Mouse (Mus musculus) adrenal gland, postnatal 25 days (tissue): ENCODE results near the gene Slc24a3. TPM values are rescaled to one million over a fixed set of nuclear protein-coding genes. Genes with fewer than 3 reads are reported as not detected.

ENCODE experiments used
- DNase-seq: peaks from one replicate; pipeline ENCODE4 v3.0.0; 2021; ENCODE audit warnings: mixed read lengths
- total RNA-seq: library from RNA; stranded (reverse); gene quantifications from 2 replicates; pipeline ENCODE4 v1.2.3, GENCODE M21; 2021

The Slc24a3 gene
- total RNA-seq, 1 experiment from 2014 or later: 22.2 TPM

DNA sequence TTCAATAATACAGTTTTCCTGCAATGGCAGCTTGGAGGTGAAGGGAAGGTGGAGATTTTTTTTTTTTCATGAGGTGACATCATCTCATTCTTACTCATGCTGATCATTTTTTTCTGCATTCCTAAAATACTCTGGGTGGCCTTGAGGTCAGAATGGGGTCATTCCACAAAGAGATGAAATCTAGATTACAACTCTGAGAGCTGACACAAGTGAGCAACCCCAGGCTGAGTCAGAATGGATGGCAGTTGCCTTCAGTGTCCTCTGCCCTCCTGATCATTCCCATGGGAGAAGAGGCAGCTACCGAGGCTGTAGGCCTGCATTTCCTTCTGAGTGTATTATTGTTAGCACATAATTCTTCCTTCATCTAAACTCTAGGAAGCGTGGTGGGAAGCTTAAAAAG is 116.2 kb downstream of the Slc24a3 start:
- DNase-seq: peak; percentile 29

DNA sequence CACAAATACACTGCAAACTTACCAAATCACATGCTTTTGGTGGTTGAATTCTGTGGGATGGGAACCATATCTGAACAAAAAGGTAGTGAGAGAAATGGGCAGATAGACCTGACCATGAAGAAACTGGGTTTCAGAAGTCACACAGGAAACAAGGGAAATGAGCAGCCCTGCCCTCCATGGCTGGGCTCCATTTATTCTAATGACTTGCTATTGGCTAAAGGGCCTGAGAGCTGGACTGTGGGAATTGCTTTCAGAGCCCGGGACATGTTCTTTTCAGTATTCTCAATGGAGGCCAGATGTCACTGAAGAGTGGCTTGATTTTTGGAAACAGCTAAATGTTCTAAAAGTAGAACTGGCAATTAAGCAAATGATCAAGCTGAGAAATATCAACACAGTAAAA is 120.9 kb downstream of the Slc24a3 start:
- DNase-seq: no peak

DNA sequence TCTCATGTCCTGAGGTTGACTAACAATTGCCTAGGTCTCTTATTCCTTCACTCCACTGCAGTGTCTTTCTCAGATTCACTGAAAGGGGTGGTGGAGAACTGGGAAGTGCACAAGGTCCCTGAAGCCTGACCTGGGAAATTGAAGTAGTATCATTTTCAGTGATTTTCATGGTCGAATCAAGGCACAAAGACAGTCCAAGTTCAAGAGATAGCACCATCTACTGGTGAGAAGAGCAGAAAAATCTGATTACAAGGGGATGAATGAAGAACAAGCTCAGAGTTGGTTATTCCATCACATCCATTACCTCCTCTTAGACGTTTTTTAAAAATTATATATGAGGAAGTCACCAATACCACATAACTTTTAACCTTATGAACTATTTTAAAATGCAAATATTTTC is 123.9 kb downstream of the Slc24a3 start:
- DNase-seq: no peak

DNA sequence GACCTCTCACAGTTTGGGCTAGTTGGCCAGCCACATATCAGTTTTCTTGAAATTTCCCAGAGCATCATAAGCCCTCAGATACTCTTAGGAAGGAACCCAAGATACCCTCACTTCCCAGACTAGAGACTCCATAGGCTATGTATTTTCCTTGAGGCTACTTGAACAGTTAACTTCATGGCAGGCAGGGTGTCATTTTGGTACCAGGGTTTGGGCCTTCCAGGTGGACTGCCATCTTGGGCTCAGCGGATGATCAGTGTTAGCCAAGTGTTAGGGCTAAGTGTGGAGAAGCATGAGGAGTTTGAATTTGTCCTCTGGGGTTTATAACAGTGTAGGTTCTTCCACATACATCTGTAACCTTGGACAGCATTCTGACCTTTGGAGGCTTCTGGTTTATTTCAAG is 124.6 kb downstream of the Slc24a3 start:
- no peak for DNase-seq

DNA sequence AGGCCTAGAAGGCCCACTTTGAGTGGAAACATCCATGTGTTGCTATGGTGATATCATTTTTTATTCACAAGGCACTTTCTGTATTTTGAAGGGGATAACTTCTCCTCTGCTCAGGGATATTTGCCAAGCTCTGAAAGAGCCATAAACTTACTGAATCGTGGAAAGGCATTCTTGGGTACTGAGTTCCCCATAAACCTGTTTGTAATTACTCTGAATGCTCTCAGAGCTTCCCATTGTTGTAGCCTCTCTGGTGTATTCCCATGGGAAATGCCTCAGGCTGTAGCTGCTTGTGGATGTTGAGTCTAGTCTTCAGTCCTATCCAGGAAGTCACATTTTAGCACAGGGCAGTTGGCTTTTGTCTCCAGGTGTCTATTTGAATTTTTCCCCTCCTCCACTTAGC is 125.3 kb downstream of the Slc24a3 start:
- no peak for DNase-seq

DNA sequence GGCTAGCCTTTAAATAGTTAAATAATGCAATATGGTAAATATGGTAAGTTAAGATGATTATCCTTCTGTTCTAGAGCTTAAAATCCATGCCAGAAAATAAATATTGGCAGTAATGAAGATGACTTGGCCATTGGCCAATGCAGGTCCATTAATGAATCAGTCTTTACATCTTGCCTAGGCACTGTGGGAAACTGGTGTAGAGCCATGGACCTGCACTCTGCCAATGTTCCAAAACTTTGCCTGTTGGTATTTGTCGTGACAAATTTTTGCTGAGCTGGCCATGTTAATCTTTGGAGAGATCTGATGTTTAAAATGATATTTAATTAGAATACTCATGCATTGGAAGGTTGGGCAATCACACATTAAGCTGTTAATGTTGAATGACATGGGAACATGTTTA is 129.4 kb downstream of the Slc24a3 start:
- no peak for DNase-seq

DNA sequence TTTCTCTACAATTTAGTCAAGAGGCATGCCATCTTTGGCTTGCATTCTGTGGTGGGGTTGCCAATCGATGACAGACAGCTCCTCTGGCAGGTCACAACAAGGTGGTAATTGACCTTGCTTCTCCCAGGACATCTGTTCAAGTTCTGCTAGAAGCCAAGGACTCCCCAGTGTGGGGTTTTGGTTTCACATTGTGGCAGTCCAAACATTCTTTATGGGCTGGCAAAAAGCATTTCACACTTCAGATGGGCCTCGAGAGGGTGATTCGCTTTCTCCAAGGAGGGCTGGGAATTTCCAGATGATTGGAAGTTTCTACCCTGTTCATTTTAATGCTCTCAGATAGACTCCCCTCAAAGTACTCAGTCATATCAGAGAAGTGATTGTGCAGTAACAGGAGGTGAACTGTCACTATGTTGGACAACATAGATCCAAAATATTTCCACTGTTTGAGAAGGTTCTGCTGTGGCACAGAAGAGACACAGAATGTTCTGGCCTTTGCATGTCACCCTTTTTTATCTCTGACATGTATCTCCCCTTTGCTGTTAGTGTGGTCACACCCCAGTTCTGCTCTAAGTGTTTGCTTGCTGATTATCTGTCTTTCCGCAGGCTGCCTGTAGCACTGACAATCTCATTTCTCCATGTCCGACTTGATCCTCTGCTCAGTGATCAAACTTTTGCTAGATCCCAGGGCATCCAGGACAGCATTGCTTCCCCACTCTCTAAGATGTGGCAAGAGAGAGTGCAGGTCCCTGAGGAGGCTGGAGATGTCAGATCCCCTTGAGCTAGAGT is 132.6 kb downstream of the Slc24a3 start:
- no peak for DNase-seq

DNA sequence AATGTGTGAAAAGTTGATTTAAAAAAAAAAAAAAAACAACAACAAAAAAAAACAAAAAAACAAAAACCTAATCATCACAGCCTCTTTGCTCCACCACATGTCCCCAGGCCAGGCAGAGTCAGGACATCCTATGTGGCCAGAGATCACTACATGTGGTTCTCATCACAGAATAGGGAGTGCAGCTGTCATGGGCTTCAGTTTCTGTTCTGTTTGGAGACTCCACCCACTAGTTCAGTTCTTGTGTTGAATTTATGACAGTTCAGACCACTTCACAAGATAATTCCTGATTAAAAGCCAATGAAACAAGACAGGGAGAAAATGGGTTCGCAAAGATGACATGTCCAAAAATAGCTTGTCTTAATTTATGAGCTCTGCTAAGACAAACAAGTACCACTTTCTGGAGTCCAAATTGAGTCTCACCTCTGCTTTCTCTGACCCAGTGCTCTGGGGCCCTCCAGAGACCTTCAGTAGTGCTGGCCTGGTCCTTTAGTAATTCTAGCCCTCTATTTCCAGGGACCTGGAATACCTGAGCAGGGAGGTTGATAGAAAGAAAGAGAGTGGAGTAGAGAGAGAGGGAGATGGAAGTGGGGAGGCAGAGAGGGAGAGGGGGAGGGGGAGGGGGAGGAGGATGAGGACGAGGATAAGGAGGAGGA is 139.8 kb downstream of the Slc24a3 start:
- DNase-seq: no peak

DNA sequence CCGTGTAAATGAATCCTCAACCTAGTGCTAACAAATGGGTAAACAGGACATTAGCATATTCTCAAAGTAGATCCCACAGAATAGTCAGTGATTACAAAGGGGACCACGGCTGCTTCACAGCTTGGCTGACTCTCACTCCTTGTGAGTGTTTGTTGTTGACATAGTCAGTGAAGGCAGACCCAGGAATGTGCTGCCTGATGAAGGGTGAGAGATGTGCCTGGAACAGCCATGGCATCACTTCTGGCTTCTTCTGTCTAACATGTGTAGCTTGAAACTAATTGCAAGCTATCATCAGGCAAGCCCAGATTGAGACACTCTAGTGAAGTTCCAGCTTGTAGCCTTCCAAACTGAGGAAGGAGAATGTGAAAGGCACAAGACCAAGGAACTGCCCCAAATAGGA is 151.4 kb downstream of the Slc24a3 start:
- no peak for DNase-seq

DNA sequence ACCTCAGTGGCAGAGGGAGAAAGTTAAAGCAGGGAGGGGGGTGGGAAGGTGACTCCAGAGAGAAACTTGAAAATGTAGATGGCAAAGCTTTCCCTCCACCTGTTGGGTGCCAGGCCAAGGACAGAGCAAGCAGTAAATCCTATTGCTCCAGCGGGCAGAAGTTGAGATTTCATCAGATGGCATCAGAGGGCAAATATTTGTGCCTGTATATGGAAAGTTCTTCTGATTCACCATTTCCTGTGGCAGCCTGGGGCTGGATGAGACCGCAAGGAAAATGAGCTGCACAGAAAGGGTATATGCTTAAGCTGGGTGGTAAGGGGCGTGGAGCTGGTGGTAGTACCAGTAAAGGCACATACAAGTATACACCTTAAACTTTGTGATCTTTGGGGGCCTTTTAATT is 153.7 kb downstream of the Slc24a3 start:
- DNase-seq: no peak

DNA sequence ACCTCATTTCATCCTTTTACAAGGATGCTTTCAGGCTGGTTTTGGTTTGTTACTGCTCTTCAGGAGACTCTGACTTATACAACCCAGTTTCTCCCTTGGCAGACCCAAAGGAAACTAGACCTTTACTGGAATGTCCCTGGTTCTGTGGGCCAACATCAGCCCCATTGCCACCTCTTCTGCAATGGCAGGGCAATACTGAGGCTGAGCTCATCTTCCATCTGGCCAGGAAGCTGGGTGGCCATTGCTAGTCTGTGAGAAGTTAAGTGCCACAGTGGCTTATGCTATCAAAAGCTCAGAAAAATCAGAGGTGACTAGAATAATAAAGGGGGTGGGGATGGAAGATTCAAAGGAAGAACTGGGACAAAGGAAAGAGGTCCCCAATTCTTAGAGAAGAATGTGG is 154.2 kb downstream of the Slc24a3 start:
- no peak for DNase-seq

DNA sequence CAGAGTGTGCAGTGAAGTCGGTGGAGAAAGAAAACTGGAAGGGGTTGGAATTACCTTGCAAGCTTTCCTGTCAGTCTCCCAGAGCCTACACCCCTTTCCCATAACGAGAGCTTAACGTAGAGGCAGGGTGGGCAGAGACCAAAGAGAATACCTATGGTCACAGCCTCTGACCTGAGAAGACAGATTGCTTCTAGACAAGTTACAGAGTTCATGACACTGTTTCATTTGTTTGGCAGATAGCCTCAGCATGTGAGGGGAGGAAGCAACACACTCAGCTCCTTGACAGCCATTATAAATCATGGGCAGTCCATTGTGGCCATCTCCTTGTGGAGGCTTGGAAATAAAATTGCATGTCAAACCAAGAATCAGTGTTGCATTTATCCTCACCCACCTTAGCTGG is 156.9 kb downstream of the Slc24a3 start:
- DNase-seq: no peak

DNA sequence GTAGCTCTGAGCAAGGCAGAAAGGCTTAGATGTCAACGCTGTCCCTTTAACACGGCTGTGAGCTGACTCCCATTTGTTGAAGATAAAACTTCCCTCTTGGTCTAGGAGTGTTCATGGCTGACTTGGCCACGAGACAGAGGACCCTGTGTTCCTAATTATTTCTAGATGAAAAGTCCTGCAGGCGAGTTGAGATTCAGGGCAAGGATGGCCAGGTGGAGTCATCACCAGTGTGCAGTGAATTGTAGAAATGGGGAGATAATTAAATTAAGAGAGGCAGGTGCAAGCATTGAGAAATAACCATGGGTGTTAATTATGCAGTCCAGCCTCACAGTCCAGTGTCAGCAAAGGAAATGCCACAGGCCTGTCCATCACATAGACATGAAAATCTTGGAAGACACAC is 158.3 kb downstream of the Slc24a3 start:
- no peak for DNase-seq

DNA sequence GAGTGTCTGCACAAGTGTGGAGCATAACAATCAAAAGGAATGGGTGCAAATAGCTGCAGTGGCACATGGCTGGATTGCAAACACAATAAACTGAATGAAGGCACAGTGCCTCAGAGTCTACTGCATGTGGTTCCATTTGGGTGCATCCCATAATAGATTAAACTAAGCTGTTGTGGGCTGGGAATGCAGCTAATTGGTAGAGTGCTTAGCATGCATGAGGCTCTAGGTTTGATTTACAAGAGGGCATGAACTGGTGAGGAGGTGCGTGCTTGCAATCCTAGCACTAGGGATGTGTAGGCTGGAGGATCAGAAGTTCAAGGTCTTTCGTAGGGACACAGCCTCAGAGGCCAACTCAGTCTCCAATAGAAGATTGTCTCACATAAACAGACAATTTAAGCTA is 159.0 kb downstream of the Slc24a3 start:
- no peak for DNase-seq

DNA sequence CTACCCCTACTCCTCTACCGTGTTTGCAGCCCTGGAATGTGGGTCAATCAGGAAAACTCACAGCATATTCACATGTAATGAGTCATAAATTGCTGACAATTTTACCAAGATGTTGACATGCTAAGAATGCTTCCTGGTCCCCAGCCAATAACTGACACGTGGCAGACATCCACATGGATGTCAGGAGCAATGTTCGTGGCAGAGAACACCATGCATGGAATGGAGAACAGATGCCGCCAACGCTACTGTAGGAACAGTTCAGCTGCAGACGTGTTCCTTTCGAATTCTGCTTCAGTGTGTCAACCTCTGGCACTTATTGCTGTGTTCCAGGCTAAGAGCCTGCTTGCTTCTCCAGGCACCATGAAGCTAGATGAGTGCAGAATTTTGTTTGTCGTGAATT is 162.2 kb downstream of the Slc24a3 start:
- no peak for DNase-seq

DNA sequence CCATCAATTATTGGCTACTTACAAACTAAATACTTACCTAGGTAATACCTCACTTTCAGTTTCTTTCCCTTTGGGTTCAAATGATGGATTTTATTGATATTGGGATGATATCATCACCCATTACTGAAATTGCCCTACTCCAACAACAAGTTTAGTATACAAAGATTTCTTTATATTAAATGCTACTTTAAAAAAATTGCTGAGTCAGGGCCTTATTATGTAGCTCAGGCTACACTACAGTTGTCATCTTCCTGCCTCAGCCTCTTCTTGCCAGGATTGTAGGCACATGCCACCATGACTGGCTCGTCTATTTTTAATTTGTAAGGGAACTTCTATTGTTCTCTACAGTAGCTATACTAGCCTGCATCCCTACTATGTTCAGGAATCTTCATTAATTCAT is 164.0 kb downstream of the Slc24a3 start:
- DNase-seq: no peak

DNA sequence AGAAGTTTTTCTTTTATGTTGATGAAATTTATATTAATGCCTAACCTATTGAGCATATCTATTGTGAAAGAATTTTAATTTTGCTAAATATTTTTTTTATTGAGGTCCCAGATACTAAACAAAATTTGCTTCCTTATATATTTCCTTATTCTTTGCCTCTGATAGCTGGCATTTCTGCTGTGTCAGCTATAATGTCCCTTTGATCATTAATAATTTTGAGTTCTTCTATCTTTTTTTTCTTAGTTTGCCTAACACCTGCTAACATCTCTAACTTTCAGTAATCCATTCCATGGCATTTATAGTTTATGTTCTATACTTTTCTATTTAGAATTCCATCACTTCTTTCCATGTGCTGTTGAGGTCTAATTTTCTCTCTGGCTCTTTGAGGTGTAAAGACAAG is 165.9 kb downstream of the Slc24a3 start:
- no peak for DNase-seq

DNA sequence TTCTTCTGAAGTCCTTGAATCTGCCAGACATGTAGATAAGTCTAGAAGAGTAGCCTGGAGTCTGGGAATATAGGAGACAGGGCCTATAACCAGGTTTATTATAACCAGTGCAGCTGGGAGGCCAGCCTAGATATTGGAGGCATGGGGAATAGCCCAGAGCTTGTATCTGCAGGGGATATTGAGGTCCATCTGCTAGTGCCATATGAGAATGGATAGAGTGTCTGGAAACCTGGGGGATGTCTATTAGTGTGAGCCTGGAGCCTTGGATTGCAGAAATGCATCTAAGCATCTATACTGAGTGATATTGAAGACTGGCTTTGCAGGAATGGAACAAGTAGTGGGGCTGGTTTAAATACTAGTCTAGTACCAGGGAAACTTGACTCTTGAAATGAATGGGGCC is 168.9 kb downstream of the Slc24a3 start:
- no peak for DNase-seq

DNA sequence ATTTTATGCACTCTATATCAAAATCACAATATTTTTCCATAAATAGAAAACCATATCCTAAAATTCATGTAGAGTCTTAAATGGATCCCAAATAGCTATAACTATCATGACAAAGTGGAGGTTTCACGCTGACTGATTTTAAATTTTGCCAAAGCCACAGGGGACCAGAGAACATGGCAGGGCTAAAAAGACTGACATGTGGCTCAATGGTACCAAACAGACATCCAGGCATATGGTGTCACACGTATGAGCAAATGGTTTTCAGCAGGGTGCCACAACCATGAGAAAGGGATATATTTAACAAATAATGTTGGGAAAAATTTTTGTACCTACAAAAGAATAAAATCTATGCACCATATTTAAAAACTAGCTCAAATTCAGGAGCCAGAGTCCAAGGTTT is 173.3 kb downstream of the Slc24a3 start:
- DNase-seq: no peak

DNA sequence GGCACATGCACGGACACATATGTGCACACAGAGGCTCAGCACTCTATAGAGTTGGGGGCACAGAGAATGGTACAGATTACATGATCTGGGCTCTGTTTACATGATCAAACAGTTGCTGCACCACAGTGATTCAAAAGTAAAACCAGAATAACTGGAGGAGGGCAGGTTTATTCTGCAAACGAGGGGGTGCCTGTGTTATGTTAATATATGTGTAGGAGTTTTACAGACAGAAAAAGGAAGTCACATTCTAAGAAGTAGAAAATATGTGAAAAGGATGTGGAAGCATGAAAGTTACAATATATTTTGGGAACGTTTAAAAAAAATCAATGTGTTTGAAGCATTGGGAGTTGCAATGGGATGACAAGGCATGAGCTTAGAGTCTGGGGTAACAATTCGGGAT is 175.4 kb downstream of the Slc24a3 start:
- no peak for DNase-seq

DNA sequence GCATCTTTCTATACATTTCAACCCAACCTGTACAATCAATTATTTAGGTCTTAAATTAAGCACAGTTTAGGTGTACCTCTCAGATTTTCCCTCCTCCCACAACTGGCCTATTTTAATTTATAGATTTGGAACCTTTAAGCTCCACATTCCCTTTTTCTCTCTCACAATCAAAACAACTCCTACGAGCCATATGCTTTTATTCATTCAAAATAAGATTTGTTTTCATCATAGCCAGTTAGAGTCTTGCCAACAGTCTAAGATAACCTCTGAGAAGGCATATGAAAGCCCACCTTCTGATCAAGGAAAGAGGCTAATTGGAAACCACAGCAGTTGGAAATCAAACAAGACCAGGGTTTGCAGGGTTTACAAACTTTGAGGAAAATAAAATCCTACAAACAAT is 177.0 kb downstream of the Slc24a3 start:
- DNase-seq: no peak

DNA sequence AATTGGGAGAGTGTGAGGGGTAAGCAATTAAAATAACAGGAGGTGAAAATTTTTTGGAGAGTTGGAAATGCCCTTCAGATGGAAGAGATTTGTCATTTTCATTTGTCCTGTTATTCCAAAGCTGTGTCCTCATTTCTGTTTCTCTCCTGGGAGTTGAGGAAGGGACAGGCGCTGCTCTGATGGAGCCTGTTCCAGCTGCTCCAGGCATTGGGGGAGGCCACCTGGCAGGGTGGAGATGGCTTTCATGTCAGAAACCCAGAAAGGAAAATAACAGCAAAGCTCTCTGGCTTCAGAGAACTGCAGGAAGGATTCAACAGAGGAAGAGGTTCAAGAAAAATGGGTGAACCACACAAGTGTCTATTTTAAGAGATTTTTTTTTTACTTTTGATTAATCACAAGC is 186.2 kb downstream of the Slc24a3 start:
- DNase-seq: no peak

DNA sequence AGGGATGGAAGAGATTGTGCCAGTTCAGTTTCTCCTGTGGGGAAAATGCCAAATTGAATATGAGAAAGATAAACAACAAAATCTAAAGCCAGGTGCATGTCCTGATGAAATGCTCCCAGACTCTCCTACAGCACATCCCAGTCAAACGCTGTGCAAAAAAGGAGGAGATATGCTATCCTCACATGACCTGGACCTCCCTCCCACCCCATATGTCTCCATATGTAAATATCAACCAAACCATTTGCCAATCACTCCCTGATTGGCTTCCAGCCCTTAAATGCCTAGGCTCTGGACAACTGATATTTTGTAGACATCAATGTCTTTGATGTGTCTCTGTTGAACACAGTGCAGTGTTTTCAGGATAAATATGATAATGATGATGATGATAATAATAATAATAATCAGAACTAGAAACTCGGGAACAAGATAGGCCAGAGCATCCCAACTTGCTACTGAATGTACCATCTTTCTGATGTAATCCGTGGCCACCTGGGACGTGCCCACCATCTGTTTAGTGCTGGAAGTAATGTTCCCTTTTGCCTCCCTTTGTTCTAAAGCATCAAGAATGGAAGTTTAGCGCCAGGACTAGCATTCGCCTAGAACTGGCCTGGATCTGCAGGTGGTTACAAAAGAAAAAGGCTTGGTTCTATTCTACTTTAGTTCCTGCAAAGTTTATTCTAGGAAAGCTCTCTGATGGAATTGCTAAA is 190.8 kb downstream of the Slc24a3 start:
- no peak for DNase-seq

DNA sequence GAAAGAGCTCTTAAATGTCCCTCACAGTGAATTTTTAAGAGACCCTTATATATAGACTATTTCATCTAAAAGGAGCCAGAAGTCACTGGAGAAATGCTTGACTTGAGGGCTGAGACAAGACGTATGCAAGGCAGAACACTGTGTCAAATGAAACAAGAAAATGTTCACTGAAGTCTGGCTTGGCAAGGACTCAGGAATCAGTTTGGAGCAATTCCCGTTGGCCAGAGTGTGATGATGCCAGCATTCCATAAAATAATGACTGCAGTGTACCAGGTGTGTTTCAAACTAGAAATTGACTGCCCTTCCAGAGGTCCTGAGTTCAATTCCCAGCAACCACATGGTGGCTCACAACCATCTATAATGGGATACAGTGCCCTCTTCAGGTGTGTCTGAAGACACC is 196.1 kb downstream of the Slc24a3 start:
- DNase-seq: no peak
